Mouse (Mus musculus): ENCODE data around the gene Ahdc1.

The Ahdc1 gene

DNA sequence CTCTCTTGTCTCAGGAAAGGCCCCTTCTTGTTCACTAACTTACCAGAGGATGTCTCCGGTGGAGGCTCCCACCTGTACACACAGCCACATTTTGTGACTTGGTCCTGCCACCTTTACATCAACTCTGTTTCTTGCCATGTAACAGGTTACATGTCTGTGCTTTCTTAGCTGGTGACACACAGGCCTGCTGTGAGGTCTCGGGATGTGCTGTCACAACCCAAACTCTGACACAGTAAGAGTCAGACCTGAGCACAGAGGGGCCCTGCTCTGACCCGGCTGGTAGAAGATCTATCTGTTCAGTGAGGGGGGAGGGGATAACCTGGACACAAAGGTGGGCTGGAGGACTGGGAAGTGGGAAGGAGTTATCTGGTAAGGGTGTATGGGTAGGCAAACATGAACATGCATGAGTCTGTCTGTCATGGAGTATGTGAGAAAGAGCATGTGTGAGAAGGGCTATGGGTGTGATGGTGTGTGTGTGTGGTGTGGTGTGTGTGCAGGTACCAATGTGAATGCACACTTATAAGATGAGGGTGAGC lies 7.3 kb downstream of the Ahdc1 start:
- no peak for DNase-seq

- no peak for DNase-seq
Observed at GRCm38 (mm10) chr4:133020721-133021120, 9.7 kb downstream of the Ahdc1 start.

DNA sequence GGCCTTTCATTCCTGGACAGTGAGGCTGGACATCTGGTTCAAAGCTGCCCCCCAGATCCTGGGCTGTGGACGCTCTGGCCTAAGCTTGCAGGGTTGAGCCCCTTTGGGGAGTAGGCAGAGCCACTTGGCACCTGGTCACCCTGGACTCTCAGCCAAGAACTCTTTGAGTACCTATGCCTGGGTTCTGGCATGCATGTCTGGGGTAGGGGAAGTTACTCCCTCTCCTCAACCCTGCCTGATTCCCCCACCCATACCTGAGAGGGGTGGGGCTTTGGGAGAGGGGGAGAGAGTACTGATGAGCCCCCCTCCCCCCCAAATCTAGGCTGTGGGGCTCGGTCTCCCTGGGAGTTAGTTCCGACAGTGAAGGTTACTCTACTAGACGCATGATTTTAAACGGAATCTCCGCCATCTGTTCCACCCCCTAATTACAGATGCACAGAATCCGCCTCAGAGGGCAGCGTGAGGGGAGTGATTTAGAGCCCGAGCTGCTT lies 10.2 kb downstream of the Ahdc1 start:
- DNase-seq, result no peak

GRCm38 (mm10) chr4:133022217-133022616 lies 11.2 kb downstream of the Ahdc1 start:
- no peak for DNase-seq

DNA sequence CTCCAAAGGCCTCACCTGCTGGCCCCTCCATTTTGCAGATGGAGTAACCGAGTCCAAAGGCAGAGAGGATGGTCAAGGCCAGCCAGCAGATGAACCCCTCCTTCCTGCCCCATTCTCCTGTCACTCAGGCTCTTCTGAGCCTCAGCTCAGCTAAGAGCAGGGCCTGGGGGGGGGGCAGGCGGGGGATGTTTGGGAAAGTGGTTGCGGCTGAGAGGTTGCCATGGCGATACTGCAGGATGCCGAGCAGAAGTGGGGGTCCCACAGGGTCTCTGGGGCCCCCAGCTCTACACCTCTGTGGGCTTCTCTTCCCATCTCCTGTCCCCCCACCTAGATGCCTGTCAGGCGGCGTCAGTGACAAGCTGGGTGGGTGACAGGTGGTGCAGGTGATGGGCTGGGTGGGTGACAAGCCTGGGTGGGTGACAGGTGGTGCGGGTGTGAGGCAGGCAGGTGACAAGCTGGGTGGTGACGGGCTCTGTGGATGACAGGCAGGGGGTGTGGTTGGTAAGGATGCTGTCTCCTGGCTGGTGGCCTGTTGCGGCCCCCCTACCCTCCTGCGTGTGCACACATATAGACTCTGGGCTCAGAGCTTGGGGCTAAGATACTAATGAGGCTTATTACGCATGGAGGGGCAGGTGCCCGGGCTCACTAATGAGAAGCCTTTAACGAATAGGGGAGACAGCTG lies 12.0 kb downstream of the Ahdc1 start:
- DNase-seq, result no peak

GRCm38 (mm10) chr4:133023636-133024035 lies 12.6 kb downstream of the Ahdc1 start:
- DNase-seq, result no peak

GRCm38 (mm10) chr4:133024404-133024803 lies 13.3 kb downstream of the Ahdc1 start:
- DNase-seq, result no peak

GRCm38 (mm10) chr4:133024969-133025685 lies 14.1 kb downstream of the Ahdc1 start:
- no peak for DNase-seq

- no peak for DNase-seq
Observed at GRCm38 (mm10) chr4:133026272-133026671, 15.2 kb downstream of the Ahdc1 start.

- DNase-seq, result no peak
Observed at GRCm38 (mm10) chr4:133026826-133027375, 15.8 kb downstream of the Ahdc1 start.

GRCm38 (mm10) chr4:133027721-133028120 lies 16.7 kb downstream of the Ahdc1 start:
- DNase-seq, result no peak

GRCm38 (mm10) chr4:133028193-133028592 lies 17.1 kb downstream of the Ahdc1 start:
- DNase-seq, result no peak

- DNase-seq, result no peak
Observed at GRCm38 (mm10) chr4:133028875-133029274, 17.8 kb downstream of the Ahdc1 start.

GRCm38 (mm10) chr4:133032410-133033095 lies 21.5 kb downstream of the Ahdc1 start:
- no peak for DNase-seq

DNA sequence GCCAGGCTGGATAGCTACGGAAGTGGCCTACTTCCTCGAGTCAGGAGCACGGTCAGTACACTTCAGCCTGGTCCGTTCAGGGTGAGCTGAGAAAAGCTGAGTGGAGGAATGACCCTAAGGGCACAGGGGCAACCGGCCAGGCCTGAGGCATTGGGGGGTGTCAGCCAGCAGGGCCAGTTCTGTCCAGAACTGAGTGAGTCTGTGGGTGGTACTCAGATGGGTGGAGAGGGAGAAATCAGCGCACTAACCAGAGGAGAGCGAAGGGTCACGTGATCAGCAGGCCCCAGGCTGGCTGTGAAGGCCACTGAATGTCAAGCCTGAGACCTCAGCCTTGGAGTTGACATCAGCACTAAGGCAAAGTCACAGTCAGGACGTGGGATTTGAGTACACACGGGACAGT lies 23.4 kb downstream of the Ahdc1 start:
- no peak for DNase-seq

DNA sequence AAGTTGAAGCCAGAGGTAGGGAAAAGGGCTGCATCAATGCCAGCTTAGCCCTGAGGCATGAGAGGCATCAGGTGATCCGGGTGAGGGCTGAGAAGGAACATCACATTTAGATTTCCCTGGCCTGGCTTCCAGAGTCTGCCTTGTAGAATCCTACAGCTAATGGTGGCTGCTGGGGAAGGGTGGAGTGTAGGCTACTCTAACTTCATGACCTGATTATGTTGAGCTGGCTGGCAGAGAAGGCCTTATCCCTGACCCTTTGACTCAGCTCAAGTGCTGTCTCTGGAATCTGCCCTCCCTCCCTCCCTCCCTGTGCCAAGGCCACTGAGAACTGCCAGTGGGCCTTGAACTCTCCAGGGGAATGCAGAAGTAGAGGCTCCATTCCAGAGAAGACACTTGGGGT lies 24.4 kb downstream of the Ahdc1 start:
- DNase-seq, result no peak

- no peak for DNase-seq
Observed at GRCm38 (mm10) chr4:133035946-133036345, 24.9 kb downstream of the Ahdc1 start.

GRCm38 (mm10) chr4:133037293-133037692 lies 26.2 kb downstream of the Ahdc1 start:
- no peak for DNase-seq

DNA sequence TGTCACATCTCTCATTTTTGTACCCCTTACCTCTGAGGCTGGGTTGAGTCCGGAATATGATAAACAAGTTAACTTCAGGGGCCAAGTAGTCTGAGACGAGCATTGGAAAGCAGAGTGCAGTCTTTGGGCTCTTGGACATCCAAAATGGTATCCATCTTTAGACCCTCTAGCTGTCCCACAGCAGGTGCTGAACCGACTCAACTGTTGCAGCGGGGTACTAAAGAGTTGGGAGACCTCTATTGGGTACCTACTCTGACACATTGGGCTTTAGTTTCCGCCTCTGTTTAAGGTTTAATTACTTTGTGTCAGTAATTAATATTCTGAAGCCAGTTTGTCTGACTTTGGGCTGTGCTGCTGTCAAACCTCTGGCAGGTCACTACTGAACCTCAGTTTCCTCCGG lies 26.7 kb downstream of the Ahdc1 start:
- DNase-seq, result no peak

DNA sequence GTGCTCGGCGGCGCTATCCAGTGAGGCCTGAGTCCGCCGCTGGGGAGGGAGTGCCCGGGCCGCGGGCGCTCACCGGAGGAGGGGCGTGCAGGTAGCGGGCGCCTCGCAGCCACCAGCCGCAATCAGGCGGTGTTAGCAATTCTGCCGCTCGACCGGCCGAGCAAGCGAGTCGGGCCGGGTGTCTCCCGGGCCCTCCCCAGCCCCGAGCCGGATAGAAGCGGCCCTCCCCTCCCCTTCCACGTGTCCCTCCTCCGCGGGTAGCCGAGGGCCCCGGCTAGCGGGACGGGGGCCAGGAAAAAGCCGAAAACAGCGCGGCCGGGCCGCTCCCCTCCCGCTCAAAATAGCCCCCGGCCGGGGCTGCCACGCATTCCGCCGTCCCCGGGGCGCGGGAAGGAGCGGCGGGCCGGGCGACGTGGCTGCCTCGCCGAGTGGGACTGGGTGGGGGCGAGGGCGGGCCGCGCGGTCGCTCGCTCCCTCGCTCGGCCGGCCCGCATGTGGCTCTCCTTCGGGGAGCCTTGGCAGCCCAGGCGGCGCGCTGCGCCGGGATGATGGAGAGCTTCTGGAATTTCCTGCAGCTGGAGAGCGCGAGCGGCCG lies 27.6 kb downstream of the Ahdc1 start:
- DNase-seq, result peak; percentile 32

GRCm38 (mm10) chr4:133039116-133039819 lies 28.2 kb downstream of the Ahdc1 start:
- DNase-seq, result peak; percentile 56

DNA sequence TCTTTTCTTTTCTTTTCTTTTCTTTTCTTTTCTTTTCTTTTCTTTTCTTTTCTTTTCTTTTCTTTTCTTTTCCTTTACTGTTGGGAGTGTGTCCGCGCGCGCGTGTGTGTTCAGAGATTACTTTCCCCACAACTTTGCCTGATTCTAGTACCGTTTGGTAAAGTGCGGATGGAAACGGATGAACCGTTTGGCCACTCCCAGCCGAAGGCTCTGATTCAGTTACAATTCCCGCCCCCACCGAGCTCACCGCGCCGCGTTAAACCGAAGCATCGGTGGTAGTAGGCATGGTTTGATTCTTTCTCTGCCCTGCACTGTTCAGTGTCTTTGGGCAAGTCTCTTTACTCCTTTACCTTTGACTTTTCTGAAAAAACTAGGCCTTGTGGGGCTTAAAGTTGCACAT lies 28.8 kb downstream of the Ahdc1 start:
- no peak for DNase-seq
